Mouse (Mus musculus): ENCODE data around the gene Dap. TPM values are rescaled to one million over a fixed set of nuclear protein-coding genes. Genes with fewer than 3 reads are reported as not detected.

The Dap gene
- polyA plus RNA-seq, 1 experiment from 2014 or later = 124 TPM

- Histone ChIP-seq H3K9ac (ENCODE audit: low read depth, low read length) (no peak overlapping the region), H3K9me3 (ENCODE audit: control insufficient read depth) (no peaks in the 10 kb centered on the region), H3K4me2 (replicated peaks; ENCODE audit: low read depth) (no peak overlapping the region), H3K27ac (ENCODE audit: low read depth, low read length) (no peak overlapping the region), H3K36me3 (ENCODE audit: control insufficient read depth, insufficient read depth) (no peaks in the 10 kb centered on the region), H3K4me3 (ENCODE audit: low read depth, low read length) (no peak overlapping the region), H3K4me1 (replicated peaks; ENCODE audit: control insufficient read depth, insufficient read depth, low read length) (no peaks in the 10 kb centered on the region), H3K27me3 (replicated peaks; ENCODE audit: control insufficient read depth, insufficient read depth, low read length) (no peaks in the 10 kb centered on the region)
- WGBS = 93% methylated on average over 8 of the region's 8 CpGs
- no peak for ATAC-seq
- no peak for TF ChIP-seq CTCF (IDR thresholded peaks at IDR 0.05; ENCODE audit: low read depth)
Observed at GRCm38 (mm10) chr15:31265404-31265803, 41.3 kb downstream of the Dap start.

- H3K9me3 ChIP-seq (ENCODE audit: control insufficient read depth) = no peaks in the 10 kb centered on the region
- no peak overlapping the region for H3K4me3 ChIP-seq (ENCODE audit: low read depth, low read length)
- no peaks in the 10 kb centered on the region for H3K36me3 ChIP-seq (ENCODE audit: control insufficient read depth, insufficient read depth)
- H3K27me3 ChIP-seq (replicated peaks; ENCODE audit: control insufficient read depth, insufficient read depth, low read length) = no peaks in the 10 kb centered on the region
- no peak overlapping the region for H3K4me2 ChIP-seq (replicated peaks; ENCODE audit: low read depth)
- H3K27ac ChIP-seq (ENCODE audit: low read depth, low read length) = no peak overlapping the region
- no peaks in the 10 kb centered on the region for H3K4me1 ChIP-seq (replicated peaks; ENCODE audit: control insufficient read depth, insufficient read depth, low read length)
- TF ChIP-seq CTCF (IDR thresholded peaks at IDR 0.05; ENCODE audit: low read depth) = no peak
- ATAC-seq = no peak
- H3K9ac ChIP-seq (ENCODE audit: low read depth, low read length) = no peak overlapping the region
- WGBS = 90% methylated on average over 12 of the region's 12 CpGs
Observed at GRCm38 (mm10) chr15:31265845-31266244, 41.7 kb downstream of the Dap start.

- Histone ChIP-seq H3K27me3 (replicated peaks; ENCODE audit: control insufficient read depth, insufficient read depth, low read length) (no peaks in the 10 kb centered on the region), H3K36me3 (ENCODE audit: control insufficient read depth, insufficient read depth) (peaks cover 6% of the 10 kb centered on the region), H3K4me2 (replicated peaks; ENCODE audit: low read depth) (no peak overlapping the region), H3K27ac (ENCODE audit: low read depth, low read length) (no peak overlapping the region), H3K9ac (ENCODE audit: low read depth, low read length) (no peak overlapping the region), H3K4me1 (replicated peaks; ENCODE audit: control insufficient read depth, insufficient read depth, low read length) (no peaks in the 10 kb centered on the region), H3K4me3 (ENCODE audit: low read depth, low read length) (no peak overlapping the region), H3K9me3 (ENCODE audit: control insufficient read depth) (no peaks in the 10 kb centered on the region)
- WGBS = 91% methylated on average over 6 of the region's 6 CpGs
- TF ChIP-seq CTCF (IDR thresholded peaks at IDR 0.05; ENCODE audit: low read depth) = no peak
- no peak for ATAC-seq
Observed at GRCm38 (mm10) chr15:31268148-31268547, 44.0 kb downstream of the Dap start.

DNA sequence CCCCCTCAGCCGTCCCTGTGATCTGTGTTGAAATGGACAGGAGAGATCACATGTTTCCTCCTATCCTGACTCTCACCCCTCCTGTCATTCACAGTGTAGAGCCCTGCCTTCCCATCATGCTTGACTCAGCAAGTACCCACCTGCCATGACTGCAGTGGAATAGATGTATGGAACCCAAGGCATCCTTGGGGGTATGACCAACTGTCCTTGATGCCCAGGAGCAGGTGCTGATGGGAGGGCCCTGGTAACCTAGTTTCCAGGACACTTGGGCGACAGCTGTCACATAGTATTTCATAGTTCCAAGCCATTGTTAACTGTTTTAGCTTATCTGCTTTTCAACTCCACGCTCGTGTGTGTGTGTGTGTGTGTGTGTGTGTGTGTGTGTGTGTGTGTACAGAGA lies 45.4 kb downstream of the Dap start:
- no peak for TF ChIP-seq CTCF (IDR thresholded peaks at IDR 0.05; ENCODE audit: low read depth)
- Histone ChIP-seq H3K4me3 (ENCODE audit: low read depth, low read length) (no peak overlapping the region), H3K27ac (ENCODE audit: low read depth, low read length) (no peak overlapping the region), H3K27me3 (replicated peaks; ENCODE audit: control insufficient read depth, insufficient read depth, low read length) (no peaks in the 10 kb centered on the region), H3K9ac (ENCODE audit: low read depth, low read length) (no peak overlapping the region), H3K36me3 (ENCODE audit: control insufficient read depth, insufficient read depth) (peaks cover 20% of the 10 kb centered on the region), H3K4me1 (replicated peaks; ENCODE audit: control insufficient read depth, insufficient read depth, low read length) (no peaks in the 10 kb centered on the region), H3K4me2 (replicated peaks; ENCODE audit: low read depth) (no peak overlapping the region), H3K9me3 (ENCODE audit: control insufficient read depth) (no peaks in the 10 kb centered on the region)
- no peak for ATAC-seq
- WGBS = 81% methylated on average over 4 of the region's 4 CpGs

DNA sequence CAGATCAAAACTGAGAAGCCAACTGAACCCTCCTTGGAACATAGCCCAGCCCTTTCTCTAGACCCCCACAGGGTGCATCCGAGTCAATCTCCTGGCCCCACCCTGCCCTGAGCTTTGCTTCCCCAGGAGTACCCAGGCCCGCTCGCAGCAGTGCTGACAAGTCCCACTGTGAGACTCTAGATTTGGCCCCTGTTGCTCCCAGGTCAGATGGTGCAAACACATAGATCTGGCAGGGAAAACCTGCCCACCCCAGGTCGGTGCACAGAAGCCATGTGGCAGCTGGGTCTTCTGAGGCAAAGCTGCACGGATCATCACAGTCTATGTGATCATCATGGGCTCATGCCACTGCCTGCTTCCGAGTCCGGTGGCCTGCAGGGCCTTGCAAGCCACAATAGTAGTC lies 48.6 kb downstream of the Dap start:
- no peak for ATAC-seq
- H3K9me3 ChIP-seq (ENCODE audit: control insufficient read depth) = no peaks in the 10 kb centered on the region
- H3K9ac ChIP-seq (ENCODE audit: low read depth, low read length) = no peak overlapping the region
- peaks cover 22% of the 10 kb centered on the region for H3K36me3 ChIP-seq (ENCODE audit: control insufficient read depth, insufficient read depth)
- H3K4me1 ChIP-seq (replicated peaks; ENCODE audit: control insufficient read depth, insufficient read depth, low read length) = no peaks in the 10 kb centered on the region
- no peak overlapping the region for H3K27ac ChIP-seq (ENCODE audit: low read depth, low read length)
- H3K4me2 ChIP-seq (replicated peaks; ENCODE audit: low read depth) = no peak overlapping the region
- TF ChIP-seq CTCF (IDR thresholded peaks at IDR 0.05; ENCODE audit: low read depth) = no peak
- no peak overlapping the region for H3K4me3 ChIP-seq (ENCODE audit: low read depth, low read length)
- no peaks in the 10 kb centered on the region for H3K27me3 ChIP-seq (replicated peaks; ENCODE audit: control insufficient read depth, insufficient read depth, low read length)
- 79% methylated on average over 7 of the region's 7 CpGs for WGBS

DNA sequence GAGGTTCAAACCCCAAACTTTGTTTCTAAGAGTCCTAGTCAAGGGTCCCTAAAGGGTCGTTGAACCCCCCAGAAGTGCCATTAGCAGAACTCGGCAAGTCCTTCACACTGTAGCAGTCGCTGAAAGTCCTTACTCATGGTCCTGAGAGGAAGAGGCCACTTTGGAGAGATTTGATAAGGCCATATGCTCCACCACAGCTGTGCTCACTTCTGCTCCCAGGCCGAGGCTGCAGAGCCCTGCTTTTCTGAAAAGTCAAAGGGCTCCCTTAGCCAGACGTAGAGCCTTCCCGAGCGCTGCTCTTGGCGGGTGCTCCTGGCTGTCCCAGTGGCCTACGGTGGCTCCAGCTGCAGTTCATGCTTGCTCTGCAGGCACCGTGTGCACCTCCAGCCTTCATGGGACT lies 49.4 kb downstream of the Dap start:
- no peaks in the 10 kb centered on the region for H3K9me3 ChIP-seq (ENCODE audit: control insufficient read depth)
- H3K27me3 ChIP-seq (replicated peaks; ENCODE audit: control insufficient read depth, insufficient read depth, low read length) = no peaks in the 10 kb centered on the region
- no peak for TF ChIP-seq CTCF (IDR thresholded peaks at IDR 0.05; ENCODE audit: low read depth)
- 76% methylated on average over 10 of the region's 10 CpGs for WGBS
- no peaks in the 10 kb centered on the region for H3K4me1 ChIP-seq (replicated peaks; ENCODE audit: control insufficient read depth, insufficient read depth, low read length)
- H3K27ac ChIP-seq (ENCODE audit: low read depth, low read length) = no peak overlapping the region
- no peak overlapping the region for H3K4me3 ChIP-seq (ENCODE audit: low read depth, low read length)
- H3K9ac ChIP-seq (ENCODE audit: low read depth, low read length) = no peak overlapping the region
- no peak overlapping the region for H3K4me2 ChIP-seq (replicated peaks; ENCODE audit: low read depth)
- ATAC-seq = no peak
- peaks cover 22% of the 10 kb centered on the region for H3K36me3 ChIP-seq (ENCODE audit: control insufficient read depth, insufficient read depth)

GRCm38 (mm10) chr15:31278090-31278489 lies 54.0 kb downstream of the Dap start:
- H3K9me3 ChIP-seq (ENCODE audit: control insufficient read depth) = no peaks in the 10 kb centered on the region
- no peaks in the 10 kb centered on the region for H3K27me3 ChIP-seq (replicated peaks; ENCODE audit: control insufficient read depth, insufficient read depth, low read length)
- no peak overlapping the region for H3K4me3 ChIP-seq (ENCODE audit: low read depth, low read length)
- TF ChIP-seq CTCF (IDR thresholded peaks at IDR 0.05; ENCODE audit: low read depth) = no peak
- no peak overlapping the region for H3K9ac ChIP-seq (ENCODE audit: low read depth, low read length)
- 70% methylated on average over 4 of the region's 4 CpGs for WGBS
- H3K4me2 ChIP-seq (replicated peaks; ENCODE audit: low read depth) = no peak overlapping the region
- no peak for ATAC-seq
- no peak overlapping the region for H3K27ac ChIP-seq (ENCODE audit: low read depth, low read length)
- no peaks in the 10 kb centered on the region for H3K4me1 ChIP-seq (replicated peaks; ENCODE audit: control insufficient read depth, insufficient read depth, low read length)
- peaks cover 17% of the 10 kb centered on the region for H3K36me3 ChIP-seq (ENCODE audit: control insufficient read depth, insufficient read depth)
